Mouse (Mus musculus): ENCODE data around the gene Mad1l1. TPM values are rescaled to one million over a fixed set of nuclear protein-coding genes. Genes with fewer than 3 reads are reported as not detected.

Mad1l1 gene
- polyA plus RNA-seq, 1 experiment: 12.6 TPM

DNA sequence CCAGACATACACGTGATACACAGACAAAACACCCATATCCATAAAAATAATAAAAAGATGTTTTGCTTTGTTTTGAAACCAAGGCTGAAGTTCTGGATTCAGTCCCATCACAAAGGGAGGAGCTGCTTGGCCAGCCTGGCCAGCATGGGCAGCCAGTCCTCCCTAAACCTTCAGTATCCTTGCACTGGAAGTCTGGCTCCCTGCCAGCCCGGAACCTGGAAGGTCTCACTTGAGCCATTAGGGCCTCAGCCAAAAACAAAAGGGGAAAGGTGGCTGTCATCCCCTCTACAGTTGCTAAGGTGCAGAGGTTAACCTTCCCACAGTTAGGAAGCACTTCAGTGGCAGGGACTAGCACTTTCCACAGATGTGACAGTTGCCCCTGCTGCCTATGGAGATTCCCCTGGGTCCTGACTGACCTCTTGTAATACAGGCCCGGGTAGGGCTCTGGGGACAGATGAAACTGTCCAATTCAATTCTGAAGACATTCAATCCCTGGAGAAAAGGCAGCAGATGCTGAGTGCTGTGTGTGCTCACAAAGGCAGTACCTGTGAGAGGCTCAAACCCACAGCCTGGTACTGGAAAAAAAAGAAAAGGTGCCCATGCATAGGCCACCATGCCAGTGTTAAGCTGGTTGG, 100.2 kb downstream of the Mad1l1 start:
- Histone ChIP-seq H3K27ac (ENCODE audit: insufficient read depth, low read depth, low read length) (no peak overlapping the region), H3K4me3 (ENCODE audit: insufficient read depth, low read depth, low read length) (no peak overlapping the region), H3K27me3 (replicated peaks; ENCODE audit: control insufficient read depth, insufficient read depth, low read length) (no peaks in the 10 kb centered on the region), H3K36me3 (ENCODE audit: control insufficient read depth, insufficient read depth, low read length) (no peaks in the 10 kb centered on the region), H3K4me1 (ENCODE audit: control insufficient read depth, insufficient read depth, low read length) (0 out of 2 replicates have a peak, but pooled peaks cover 5% of the 10 kb centered on the region)
- TF ChIP-seq CTCF (conservative IDR thresholded peaks at IDR 0.05; ENCODE audit: insufficient read depth, insufficient read length, low read depth, low read length) (no peak), POLR2A (IDR thresholded peaks at IDR 0.05; ENCODE audit: low read depth, low read length) (no peak)
- WGBS: 60% methylated on average over 3 of the region's 3 CpGs
- peak; percentile 70 for DNase-seq

DNA sequence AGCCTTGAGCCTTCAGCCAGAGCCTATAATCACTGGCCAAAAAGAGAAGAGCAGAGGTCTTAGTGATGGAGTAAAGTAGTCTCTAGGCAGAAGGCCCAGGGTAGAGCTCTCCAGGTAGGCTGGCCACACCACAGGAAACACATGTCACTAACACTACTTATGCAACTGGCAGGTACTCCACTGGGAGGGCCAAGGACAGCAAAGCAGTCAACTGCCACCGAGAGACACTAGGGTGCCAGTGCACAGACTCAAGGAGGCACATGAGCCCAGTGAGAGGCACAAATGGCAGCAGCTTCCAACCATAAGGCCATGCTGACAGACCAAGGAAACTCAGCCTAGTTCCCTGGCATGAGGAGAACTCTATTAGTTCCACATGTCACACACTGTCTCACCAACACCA, 102.1 kb downstream of the Mad1l1 start:
- Histone ChIP-seq H3K27me3 (replicated peaks; ENCODE audit: control insufficient read depth, insufficient read depth, low read length) (no peaks in the 10 kb centered on the region), H3K36me3 (ENCODE audit: control insufficient read depth, insufficient read depth, low read length) (no peaks in the 10 kb centered on the region), H3K27ac (ENCODE audit: insufficient read depth, low read depth, low read length) (no peak overlapping the region), H3K4me1 (ENCODE audit: control insufficient read depth, insufficient read depth, low read length) (no peaks in the 10 kb centered on the region), H3K4me3 (ENCODE audit: insufficient read depth, low read depth, low read length) (no peak overlapping the region)
- 80% methylated on average over 1 of the region's 1 CpGs for WGBS
- DNase-seq: no peak
- no peak for TF ChIP-seq CTCF (conservative IDR thresholded peaks at IDR 0.05; ENCODE audit: insufficient read depth, insufficient read length, low read depth, low read length)
- no peak for TF ChIP-seq POLR2A (IDR thresholded peaks at IDR 0.05; ENCODE audit: low read depth, low read length)

DNA sequence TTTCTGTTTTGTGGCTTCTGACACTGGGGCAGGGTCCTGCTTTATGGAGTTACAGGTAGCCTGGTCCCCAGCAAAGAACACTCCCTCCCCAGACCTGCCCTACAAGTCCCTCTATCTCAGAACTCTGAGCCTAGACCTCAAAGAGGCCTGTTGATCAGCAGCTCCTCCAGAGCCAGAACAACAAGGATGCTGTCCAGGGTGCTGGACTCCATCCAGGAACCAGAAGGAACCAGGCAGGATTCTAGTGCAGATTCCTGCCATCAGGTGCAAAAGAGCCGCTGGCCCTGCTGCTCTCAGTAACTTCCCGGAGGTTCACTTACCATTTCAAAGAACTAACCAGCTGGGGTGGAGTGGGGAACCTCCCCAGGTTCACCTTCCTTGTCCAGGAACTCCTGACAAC, 103.5 kb downstream of the Mad1l1 start:
- H3K4me3 ChIP-seq (ENCODE audit: insufficient read depth, low read depth, low read length): no peak overlapping the region
- DNase-seq: peak; percentile 25
- no peaks in the 10 kb centered on the region for H3K36me3 ChIP-seq (ENCODE audit: control insufficient read depth, insufficient read depth, low read length)
- H3K4me1 ChIP-seq (ENCODE audit: control insufficient read depth, insufficient read depth, low read length): no peaks in the 10 kb centered on the region
- no peaks in the 10 kb centered on the region for H3K27me3 ChIP-seq (replicated peaks; ENCODE audit: control insufficient read depth, insufficient read depth, low read length)
- H3K27ac ChIP-seq (ENCODE audit: insufficient read depth, low read depth, low read length): no peak overlapping the region
- WGBS: 31% methylated on average over 2 of the region's 2 CpGs
- TF ChIP-seq POLR2A (IDR thresholded peaks at IDR 0.05; ENCODE audit: low read depth, low read length) (no peak), CTCF (conservative IDR thresholded peaks at IDR 0.05; ENCODE audit: insufficient read depth, insufficient read length, low read depth, low read length) (no peak)

DNA sequence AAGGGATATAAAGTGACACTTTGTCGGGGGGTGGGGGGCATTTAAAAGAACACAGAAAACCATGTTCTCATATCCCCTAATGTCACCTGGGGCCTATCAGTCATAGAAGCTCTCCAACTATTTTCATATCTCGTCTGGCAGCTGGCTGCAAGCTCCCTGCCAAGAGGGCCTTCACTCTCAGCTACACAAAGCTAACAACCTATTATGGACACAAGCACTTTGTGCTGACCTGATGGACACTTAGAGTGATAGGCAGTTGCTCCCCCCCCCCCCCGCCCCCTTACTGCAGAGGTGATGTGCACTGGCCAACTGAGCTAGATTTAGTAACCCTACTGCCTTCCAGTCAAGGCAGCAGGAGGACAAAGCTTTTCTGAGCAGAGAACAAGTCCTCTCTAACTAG, 104.3 kb downstream of the Mad1l1 start:
- H3K27ac ChIP-seq (ENCODE audit: insufficient read depth, low read depth, low read length): no peak overlapping the region
- TF ChIP-seq CTCF (conservative IDR thresholded peaks at IDR 0.05; ENCODE audit: insufficient read depth, insufficient read length, low read depth, low read length) (no peak), POLR2A (IDR thresholded peaks at IDR 0.05; ENCODE audit: low read depth, low read length) (no peak)

DNA sequence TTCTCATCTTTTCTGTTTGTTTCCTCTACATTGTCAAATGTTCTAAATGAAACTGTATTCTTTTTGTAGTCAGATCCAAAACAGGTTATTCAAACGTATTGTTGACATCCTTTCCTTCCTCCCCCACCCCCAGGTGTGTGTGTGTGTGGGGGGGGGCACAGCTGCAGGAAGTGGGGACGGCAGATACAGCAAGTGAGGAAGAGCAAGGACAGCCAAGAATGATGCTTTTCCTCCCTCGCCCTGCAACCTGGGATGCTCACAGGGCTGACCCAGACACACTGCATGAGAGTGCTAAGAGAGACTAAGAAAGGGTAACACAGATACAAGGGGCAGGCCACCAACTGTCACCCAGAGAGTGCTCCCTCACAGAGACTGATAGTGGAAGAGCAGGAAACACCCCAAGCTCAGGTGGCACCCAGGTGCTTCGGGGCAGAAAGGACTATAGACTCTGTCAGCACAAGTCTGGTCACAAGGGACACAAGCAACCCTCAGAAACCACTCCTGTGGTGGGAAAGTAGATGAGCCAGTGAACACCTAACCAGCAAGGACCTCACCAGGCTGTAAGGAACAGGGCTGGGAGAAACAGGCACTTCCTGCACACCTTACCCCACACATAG, 105.8 kb downstream of the Mad1l1 start:
- no peak for DNase-seq
- Histone ChIP-seq H3K4me1 (ENCODE audit: control insufficient read depth, insufficient read depth, low read length) (no peaks in the 10 kb centered on the region), H3K4me3 (ENCODE audit: insufficient read depth, low read depth, low read length) (no peak overlapping the region), H3K36me3 (ENCODE audit: control insufficient read depth, insufficient read depth, low read length) (no peaks in the 10 kb centered on the region), H3K27me3 (replicated peaks; ENCODE audit: control insufficient read depth, insufficient read depth, low read length) (no peaks in the 10 kb centered on the region), H3K27ac (ENCODE audit: insufficient read depth, low read depth, low read length) (no peak overlapping the region)
- WGBS: 77% methylated on average over 4 of the region's 4 CpGs
- no peak for TF ChIP-seq POLR2A (IDR thresholded peaks at IDR 0.05; ENCODE audit: low read depth, low read length)
- no peak for TF ChIP-seq CTCF (conservative IDR thresholded peaks at IDR 0.05; ENCODE audit: insufficient read depth, insufficient read length, low read depth, low read length)

More for the DNA sequence above, 104.3 kb downstream of the Mad1l1 start:
- H3K4me3 ChIP-seq (ENCODE audit: insufficient read depth, low read depth, low read length): no peak overlapping the region
- H3K27me3 ChIP-seq (replicated peaks; ENCODE audit: control insufficient read depth, insufficient read depth, low read length): no peaks in the 10 kb centered on the region
- H3K36me3 ChIP-seq (ENCODE audit: control insufficient read depth, insufficient read depth, low read length): no peaks in the 10 kb centered on the region
- H3K4me1 ChIP-seq (ENCODE audit: control insufficient read depth, insufficient read depth, low read length): no peaks in the 10 kb centered on the region
- WGBS: 94% methylated on average over 3 of the region's 3 CpGs
- no peak for DNase-seq

DNA sequence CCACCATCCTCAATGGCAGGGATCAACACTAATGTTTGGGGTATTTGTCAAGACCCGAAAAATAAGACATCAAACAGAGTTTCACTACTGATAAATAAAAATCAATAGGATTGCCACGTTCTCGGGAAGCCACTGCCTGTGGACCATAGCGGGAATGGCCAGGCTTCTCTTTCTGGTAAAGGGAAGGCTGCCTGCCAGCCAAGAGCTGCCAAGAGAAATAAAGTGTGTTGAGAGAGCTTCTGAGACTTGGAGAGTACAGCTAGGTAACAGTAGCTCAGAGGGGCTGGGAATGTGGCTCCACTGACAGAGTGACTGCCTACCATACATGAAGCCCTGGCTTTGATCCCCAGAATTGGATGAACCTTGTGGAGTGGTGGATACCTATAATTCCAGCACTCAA, 108.4 kb downstream of the Mad1l1 start:
- 87% methylated on average over 4 of the region's 4 CpGs for WGBS
- TF ChIP-seq POLR2A (IDR thresholded peaks at IDR 0.05; ENCODE audit: low read depth, low read length): no peak
- no peak for TF ChIP-seq CTCF (conservative IDR thresholded peaks at IDR 0.05; ENCODE audit: insufficient read depth, insufficient read length, low read depth, low read length)
- Histone ChIP-seq H3K4me1 (ENCODE audit: control insufficient read depth, insufficient read depth, low read length) (peaks cover 6% of the 10 kb centered on the region; the same call in 1 of the 2 replicates), H3K36me3 (ENCODE audit: control insufficient read depth, insufficient read depth, low read length) (no peaks in the 10 kb centered on the region), H3K27ac (ENCODE audit: insufficient read depth, low read depth, low read length) (no peak overlapping the region), H3K27me3 (replicated peaks; ENCODE audit: control insufficient read depth, insufficient read depth, low read length) (no peaks in the 10 kb centered on the region), H3K4me3 (ENCODE audit: insufficient read depth, low read depth, low read length) (no peak overlapping the region)
- no peak for DNase-seq

DNA sequence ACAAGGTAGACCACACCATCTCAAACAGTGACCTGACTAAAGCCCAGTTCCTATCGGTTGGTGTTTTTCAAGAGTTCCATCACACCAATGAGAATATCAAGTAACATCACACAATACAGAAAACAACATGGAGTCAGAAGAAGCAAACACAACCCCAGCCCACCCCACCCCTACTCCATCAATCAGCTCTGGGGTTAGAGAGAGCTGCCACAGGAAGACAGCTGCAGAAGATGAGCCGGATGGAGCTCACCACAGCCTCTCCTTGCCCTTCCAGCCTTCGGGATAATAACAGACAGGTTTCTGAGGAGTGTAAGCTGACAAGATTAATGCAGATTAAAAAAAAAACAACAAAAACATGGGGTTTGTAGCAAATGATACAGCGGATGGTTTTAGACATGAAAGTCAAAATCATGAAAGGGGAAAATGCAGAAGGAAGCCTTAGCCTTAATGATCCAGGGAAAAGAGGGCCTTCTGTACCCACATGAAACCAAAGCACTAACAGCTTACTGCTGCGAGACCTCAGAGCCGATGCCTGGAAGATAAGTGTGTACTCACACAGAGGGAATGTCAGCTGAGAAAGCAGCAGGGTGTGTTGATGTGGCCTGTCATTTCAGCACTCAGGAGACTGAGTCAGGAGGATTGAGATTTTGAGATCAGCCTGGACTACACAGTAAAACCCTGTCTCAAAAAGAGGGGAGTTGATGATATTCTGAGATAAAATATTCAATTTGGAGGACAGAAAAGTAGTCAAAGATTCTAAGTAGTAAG, 110.8 kb downstream of the Mad1l1 start:
- no peaks in the 10 kb centered on the region for H3K36me3 ChIP-seq (ENCODE audit: control insufficient read depth, insufficient read depth, low read length)
- H3K27ac ChIP-seq (ENCODE audit: insufficient read depth, low read depth, low read length): no peak overlapping the region
- WGBS: 74% methylated on average over 6 of the region's 6 CpGs
- H3K27me3 ChIP-seq (replicated peaks; ENCODE audit: control insufficient read depth, insufficient read depth, low read length): no peaks in the 10 kb centered on the region
- TF ChIP-seq POLR2A (IDR thresholded peaks at IDR 0.05; ENCODE audit: low read depth, low read length) (no peak), CTCF (conservative IDR thresholded peaks at IDR 0.05; ENCODE audit: insufficient read depth, insufficient read length, low read depth, low read length) (no peak)
- H3K4me3 ChIP-seq (ENCODE audit: insufficient read depth, low read depth, low read length): no peak overlapping the region
- no peak for DNase-seq
- peaks cover 6% of the 10 kb centered on the region; the same call in 1 of the 2 replicates for H3K4me1 ChIP-seq (ENCODE audit: control insufficient read depth, insufficient read depth, low read length)

Measured in kidney, adult 2 months (tissue).